ENCODE assay signal across 10 mouse cellular contexts in the genomic region with DNA sequence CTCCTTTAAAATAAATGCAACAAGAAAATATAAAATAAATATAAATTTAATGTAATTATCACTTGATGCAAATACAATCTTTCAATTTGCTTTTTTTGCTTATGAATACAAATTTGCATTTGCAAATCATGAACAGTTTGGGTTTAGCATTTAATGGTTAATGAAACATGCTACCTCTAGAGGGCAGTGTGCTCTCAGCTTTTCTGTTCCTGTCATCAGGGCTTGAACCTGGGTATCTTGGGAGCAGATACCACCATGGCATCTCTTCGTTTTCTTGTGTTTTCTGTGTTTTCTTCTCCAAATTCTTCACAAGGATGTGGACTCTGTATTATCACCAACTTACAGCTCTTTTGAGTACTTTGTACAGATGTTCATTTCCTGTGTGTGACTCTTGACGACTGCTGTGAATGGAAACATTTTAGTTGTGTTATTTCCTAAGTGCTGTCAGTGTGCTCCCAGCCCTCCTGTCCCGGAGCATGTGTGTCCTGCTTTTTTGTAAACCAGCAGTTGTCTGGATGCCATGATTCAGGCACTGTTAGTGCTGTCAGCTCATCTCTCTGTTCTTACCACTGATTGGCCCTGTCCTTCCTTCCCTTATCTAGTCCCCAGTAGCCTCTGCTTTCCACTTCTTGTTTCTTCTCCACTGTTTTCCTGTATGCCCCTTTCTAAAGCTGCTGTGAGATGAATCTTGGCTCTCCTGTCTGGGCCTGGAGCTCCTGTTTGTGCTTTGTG.
DNase-seq lines count a peak whose midpoint lies in the region; ATAC-seq and TF ChIP-seq lines count a peak whose summit lies in the region.
"Had no signal": no experiment of that assay in that cellular context is flagged by ENCODE, and none has a peak within 500 bp of the region (broad histone marks: within the 10 kb centered on the region; RNA-seq: fewer than 3 reads in every experiment).

No protein-coding gene starts in this region.

- TF ChIP-seq RAD21 in CH12.LX (IDR thresholded peaks at IDR 0.05; ENCODE audit: low read depth, low read length), result peak; percentile 100

- H3K79me2 ChIP-seq in CH12.LX (replicated peaks; ENCODE audit: control insufficient read depth, extremely low read depth, insufficient read depth, poor library complexity, severe bottlenecking), result no peaks in the 10 kb centered on the region

- no peaks in the 10 kb centered on the region for H3K9me3 ChIP-seq in CH12.LX (replicated peaks; ENCODE audit: low read length)
- no peaks in the 10 kb centered on the region for H3K9me3 ChIP-seq in embryonic facial prominence, embryonic 14.5 days (ENCODE audit: control insufficient read depth, low read length)
- H3K9me3 ChIP-seq: heart, embryonic 13.5 days had no signal

- H3K4me3 ChIP-seq in CH12.LX (replicated peaks in 1 of 3; ENCODE audit: low read depth in 2 of 3, low read length in 2 of 3, poor library complexity in 1 of 3), result no peak overlapping the region
- no peak overlapping the region for H3K4me3 ChIP-seq in embryonic facial prominence, embryonic 14.5 days (ENCODE audit: low read depth, low read length)
- H3K4me3 ChIP-seq: heart, embryonic 13.5 days; myocyte had no signal

- peak; percentile 60 for DNase-seq in kidney, postnatal 10 days
- no peak for DNase-seq in kidney, adult 11 months
- DNase-seq in CH12.LX (ENCODE audit: extremely low read depth), result peak; percentile 77
- peak; percentile 32 for DNase-seq in Muller cell, postnatal 12 days (ENCODE audit: inconsistent ontology term)
- DNase-seq in embryonic facial prominence, embryonic 14.5 days (ENCODE audit: low spot score), result peak; percentile 78
- peak; percentile 58 for DNase-seq in lung, postnatal 25 days (ENCODE audit: low spot score)
- DNase-seq in layer of hippocampus, postnatal 36 days, result no peak
- DNase-seq in ovary, postnatal 10 days (ENCODE audit: low spot score), result no peak

- dilution Hi-C loops in CH12.LX (cut with MboI; ENCODE audit: extremely low pct_ligation_motif_present, extremely low pct_unique_long_range_greater_than_20kb, low sequenced_read_pairs), result no loop called here

- peaks cover 0 to 25% of the 10 kb centered on the region in 2 experiments; a peak in 2 of 4 replicates for H3K4me1 ChIP-seq in CH12.LX (ENCODE audit: control insufficient read depth in 1 of 2, insufficient read depth in 2 of 2)
- H3K4me1 ChIP-seq in embryonic facial prominence, embryonic 14.5 days (ENCODE audit: control insufficient read depth, insufficient read depth, low read length), result peaks cover under 1% of the 10 kb centered on the region; the same call in 1 of the 2 replicates

- no peak overlapping the region for H3K4me2 ChIP-seq in CH12.LX (ENCODE audit: insufficient read depth, low read depth, poor library complexity, severe bottlenecking)
- no peak overlapping the region for H3K4me2 ChIP-seq in embryonic facial prominence, embryonic 14.5 days (ENCODE audit: low read depth, low read length)
- H3K4me2 ChIP-seq: heart, embryonic 13.5 days had no signal

- 0 out of 2 replicates have a peak, but pooled peaks have one; percentile 22 for ATAC-seq in embryonic facial prominence, embryonic 14.5 days (ENCODE audit: low read depth)

- TF ChIP-seq CTCF in CH12.LX (conservative IDR thresholded peaks at IDR 0.05 in 1 of 2, IDR thresholded peaks at IDR 0.05 in 1 of 2; ENCODE audit: low read depth in 2 of 2, low read length in 2 of 2), result peak; percentile 67 to 97

- no peak overlapping the region for H3K9ac ChIP-seq in CH12.LX (ENCODE audit: insufficient read depth, low read depth)
- H3K9ac ChIP-seq in embryonic facial prominence, embryonic 14.5 days (ENCODE audit: low read depth, low read length), result no peak overlapping the region
- H3K9ac ChIP-seq: heart, embryonic 13.5 days had no signal

- H3K27me3 ChIP-seq in CH12.LX (replicated peaks), result no peaks in the 10 kb centered on the region
- H3K27me3 ChIP-seq in embryonic facial prominence, embryonic 14.5 days (replicated peaks; ENCODE audit: control insufficient read depth, insufficient read depth, low read length), result no peaks in the 10 kb centered on the region

- 0 out of 2 replicates have a peak, but pooled peaks have one; percentile 25 for TF ChIP-seq EP300 in CH12.LX (IDR thresholded peaks at IDR 0.05; ENCODE audit: low read length)

- no peaks in the 10 kb centered on the region for H3K36me3 ChIP-seq in CH12.LX (replicated peaks in 1 of 2; ENCODE audit: control insufficient read depth in 1 of 2, insufficient read depth in 1 of 2, low read length in 1 of 2)
- no peaks in the 10 kb centered on the region for H3K36me3 ChIP-seq in embryonic facial prominence, embryonic 14.5 days (ENCODE audit: control insufficient read depth, insufficient read depth, low read length)
- H3K36me3 ChIP-seq: heart, embryonic 13.5 days had no signal

- H3K27ac ChIP-seq in CH12.LX (ENCODE audit: insufficient read depth, low read depth), result no peak overlapping the region
- no peak overlapping the region for H3K27ac ChIP-seq in embryonic facial prominence, embryonic 14.5 days (replicated peaks; ENCODE audit: low read depth, low read length)
- H3K27ac ChIP-seq: heart, embryonic 13.5 days had no signal

- WGBS in embryonic facial prominence, embryonic 14.5 days, result 29% methylated on average over 3 of the region's 3 CpGs

- TF ChIP-seq POLR2A in CH12.LX (IDR thresholded peaks at IDR 0.05; ENCODE audit: low read depth, low read length), result no peak

- in situ Hi-C loops in CH12.LX (cut with MboI; ENCODE audit: low pct_ligation_motif_present, low pct_unique_long_range_greater_than_20kb, low sequenced_read_pairs), result no loop called here

TF ChIP-seq in CH12.LX, 34 proteins besides CTCF, POLR2A, EP300 and RAD21:
- 0 out of 2 replicates have a peak, but pooled peaks have one; percentile 44 for TF ChIP-seq SIN3A (IDR thresholded peaks at IDR 0.05; ENCODE audit: low read length)
- TF ChIP-seq ZMIZ1 (IDR thresholded peaks at IDR 0.05; ENCODE audit: low read depth, low read length), result no peak
- TF ChIP-seq ZNF384 (IDR thresholded peaks at IDR 0.05; ENCODE audit: low read depth, low read length), result no peak
- TF ChIP-seq E2F4 (IDR thresholded peaks at IDR 0.05; ENCODE audit: insufficient replicate concordance, low read depth, low read length), result no peak
- no peak for TF ChIP-seq JUN (IDR thresholded peaks at IDR 0.05; ENCODE audit: insufficient read depth, low read depth, low read length)
- TF ChIP-seq IRF4 (IDR thresholded peaks at IDR 0.05; ENCODE audit: low read depth, low read length), result peak; percentile 43; the same call in 1 of the 2 replicates
- peak; percentile 56; the same call in 1 of the 2 replicates for TF ChIP-seq JUND (conservative IDR thresholded peaks at IDR 0.05; ENCODE audit: low read depth, low read length)
- TF ChIP-seq MEF2A (IDR thresholded peaks at IDR 0.05; ENCODE audit: borderline replicate concordance, low read depth, low read length), result peak; percentile 58; the same call in 1 of the 2 replicates
- TF ChIP-seq SMC3 (IDR thresholded peaks at IDR 0.05; ENCODE audit: low read depth, low read length), result peak; percentile 83
- peak; percentile 57 for TF ChIP-seq ZC3H11A (IDR thresholded peaks at IDR 0.05; ENCODE audit: low read depth, low read length)
- no peak for TF ChIP-seq GABPA (IDR thresholded peaks at IDR 0.05; ENCODE audit: insufficient replicate concordance, low read depth, low read length)
- TF ChIP-seq MAZ (IDR thresholded peaks at IDR 0.05; ENCODE audit: low read depth, low read length), result no peak
- 0 out of 2 replicates have a peak, but pooled peaks have one; percentile 16 for TF ChIP-seq TCF12 (IDR thresholded peaks at IDR 0.05; ENCODE audit: low read depth, low read length)
- TF ChIP-seq MYC (IDR thresholded peaks at IDR 0.05; ENCODE audit: low read depth, low read length), result peak; percentile 71
- TF ChIP-seq NELFE (IDR thresholded peaks at IDR 0.05; ENCODE audit: low read depth, low read length), result peak; percentile 36; the same call in 1 of the 2 replicates
TF ChIP-seq in CH12.LX: peak in this region for 9.

Comparison
In these comparisons a context has a peak if more than half of its experiments do, and no peak if none do; other contexts are left out.
1. DNase-seq: peak in kidney, postnatal 10 days (single experiment), CH12.LX (single experiment), Muller cell, postnatal 12 days (single experiment), embryonic facial prominence, embryonic 14.5 days (single experiment) and lung, postnatal 25 days (single experiment); none in kidney, adult 11 months (single experiment), layer of hippocampus, postnatal 36 days (0 of 2) and ovary, postnatal 10 days (single experiment).